Mouse (Mus musculus): ENCODE results near the gene Efhd1.

Gene Efhd1

GRCm38 (mm10) chr1:87300360-87301286 lies 36.5 kb downstream of the Efhd1 start:
- no peak for DNase-seq (ENCODE audit: low read depth in 2 of 2, low spot score in 2 of 2)

- DNase-seq (ENCODE audit: low read depth in 2 of 2, low spot score in 2 of 2): no peak
These were observed 37.8 kb downstream of the Efhd1 start for GRCm38 (mm10) chr1:87301971-87302370.

GRCm38 (mm10) chr1:87308952-87309351 lies 44.8 kb downstream of the Efhd1 start:
- no peak for DNase-seq (ENCODE audit: low read depth in 2 of 2, low spot score in 2 of 2)

- no peak for DNase-seq (ENCODE audit: low read depth in 2 of 2, low spot score in 2 of 2)
These were observed 45.5 kb downstream of the Efhd1 start for GRCm38 (mm10) chr1:87309621-87310020.

GRCm38 (mm10) chr1:87312681-87313080 lies 48.5 kb downstream of the Efhd1 start:
- DNase-seq (ENCODE audit: low read depth in 2 of 2, low spot score in 2 of 2): no peak

GRCm38 (mm10) chr1:87313116-87313515 lies 49.0 kb downstream of the Efhd1 start:
- no peak for DNase-seq (ENCODE audit: low read depth in 2 of 2, low spot score in 2 of 2)

GRCm38 (mm10) chr1:87313843-87314570 lies 49.8 kb downstream of the Efhd1 start:
- no peak for DNase-seq (ENCODE audit: low read depth in 2 of 2, low spot score in 2 of 2)

- no peak for DNase-seq (ENCODE audit: low read depth in 2 of 2, low spot score in 2 of 2)
These were observed 51.3 kb downstream of the Efhd1 start for GRCm38 (mm10) chr1:87315431-87315830.

GRCm38 (mm10) chr1:87315894-87316293 lies 51.7 kb downstream of the Efhd1 start:
- DNase-seq (ENCODE audit: low read depth in 2 of 2, low spot score in 2 of 2): no peak

GRCm38 (mm10) chr1:87316672-87317071 lies 52.5 kb downstream of the Efhd1 start:
- no peak for DNase-seq (ENCODE audit: low read depth in 2 of 2, low spot score in 2 of 2)

- no peak for DNase-seq (ENCODE audit: low read depth in 2 of 2, low spot score in 2 of 2)
These were observed 56.9 kb downstream of the Efhd1 start for GRCm38 (mm10) chr1:87321071-87321470.

GRCm38 (mm10) chr1:87322778-87323177 lies 58.6 kb downstream of the Efhd1 start:
- DNase-seq (ENCODE audit: low read depth in 2 of 2, low spot score in 2 of 2): no peak

- no peak for DNase-seq (ENCODE audit: low read depth in 2 of 2, low spot score in 2 of 2)
These were observed 60.5 kb downstream of the Efhd1 start for GRCm38 (mm10) chr1:87324649-87325048.

- DNase-seq (ENCODE audit: low read depth in 2 of 2, low spot score in 2 of 2): peak; percentile 90 to 92
These were observed 62.6 kb downstream of the Efhd1 start, which contains the start of gene Gigyf2 for GRCm38 (mm10) chr1:87326742-87327163. Gene Gigyf2 (plus strand): TSS chr1:87326998.

GRCm38 (mm10) chr1:87327165-87327861 lies 63.1 kb downstream of the Efhd1 start:
- DNase-seq (ENCODE audit: low read depth in 2 of 2, low spot score in 2 of 2): peak in 1 of 2 experiments; percentile 15

GRCm38 (mm10) chr1:87331774-87332173 lies 67.6 kb downstream of the Efhd1 start:
- no peak for DNase-seq (ENCODE audit: low read depth in 2 of 2, low spot score in 2 of 2)

GRCm38 (mm10) chr1:87350576-87350975 lies 86.4 kb downstream of the Efhd1 start:
- DNase-seq (ENCODE audit: low read depth in 2 of 2, low spot score in 2 of 2): no peak

- no peak for DNase-seq (ENCODE audit: low read depth in 2 of 2, low spot score in 2 of 2)
These were observed 96.1 kb downstream of the Efhd1 start for GRCm38 (mm10) chr1:87360276-87360675.
